Mouse (Mus musculus) brain, embryonic 14.5 days (tissue): ENCODE measurements around the gene Myrfl. TPM values are rescaled to one million over a fixed set of nuclear protein-coding genes. Genes with fewer than 3 reads are reported as not detected.

Experiments
- DNase-seq: peaks from one replicate; pipeline ENCODE4 v3.0.0-alpha.2; 2011; ENCODE audit warnings: low read depth
- CTCF ChIP-seq: fragments of 200-500 bp; IDR thresholded peaks from 2 replicates; pipeline ENCODE4 v1.5.1; 2012; ENCODE audit warnings: inconsistent platforms, mild to moderate bottlenecking, moderate library complexity, borderline replicate concordance; ENCODE audit not compliant: insufficient read depth, insufficient read length; ENCODE audit errors: extremely low read depth
- POLR2A ChIP-seq: fragments of 200-500 bp; IDR thresholded peaks from 2 replicates; pipeline ENCODE4 v1.6.1; 2012; ENCODE audit warnings: mild to moderate bottlenecking, inconsistent platforms, borderline replicate concordance; ENCODE audit not compliant: poor library complexity, insufficient read depth, insufficient read length, severe bottlenecking; ENCODE audit errors: extremely low read depth
- polyA plus RNA-seq: library from polyadenylated mRNA; depleted of rRNA; stranded (reverse); fragments of >200 nt; gene quantifications from 2 replicates; pipeline ENCODE4 v1.2.3, GENCODE M21; 2012; rRNA removed

Gene Myrfl
- polyA plus RNA-seq: 0.05 and 0.10 TPM in 2 replicates

DNA sequence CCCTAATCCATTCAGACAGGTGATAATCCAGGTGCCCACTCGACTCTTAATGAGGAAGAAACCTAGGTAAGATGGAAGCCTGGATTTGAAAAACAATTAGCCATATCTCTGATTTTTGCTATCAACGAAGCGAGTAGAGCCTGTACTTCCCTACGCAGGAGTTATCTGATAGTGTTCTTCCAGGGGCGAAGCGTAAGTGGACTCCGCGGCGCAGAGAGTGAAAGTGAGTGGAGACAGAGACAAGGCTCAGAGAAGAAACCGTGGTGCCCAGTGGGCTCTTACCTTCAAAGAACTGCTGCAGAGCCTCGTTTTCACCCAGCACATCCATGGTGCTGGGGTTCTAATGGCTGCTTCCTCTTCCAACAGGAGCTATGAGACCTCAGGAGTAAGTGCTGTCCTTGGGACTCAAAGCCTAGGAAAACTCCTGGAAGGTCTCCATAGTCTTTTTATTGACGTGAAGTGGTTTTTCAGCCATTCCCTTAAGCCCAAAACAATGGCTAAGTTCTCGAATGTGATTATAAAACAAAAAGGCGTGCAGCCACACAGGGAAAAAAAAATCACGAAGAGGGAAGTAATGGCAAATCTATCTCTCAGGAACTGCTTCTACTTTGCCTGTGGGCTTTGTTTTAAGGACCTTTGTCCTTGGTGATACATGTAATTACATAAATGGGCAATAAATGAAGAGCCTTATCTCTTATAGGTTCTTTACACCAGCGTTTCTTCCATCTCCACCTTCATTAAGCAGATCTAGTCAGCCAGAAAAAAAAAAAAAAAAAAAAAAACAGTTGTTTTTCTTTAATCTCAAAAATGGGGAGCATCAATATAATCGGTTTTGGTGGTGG is at the start of gene Myrfl:
Myrfl (minus strand) TSS at position 584 of the 842 bp plus-strand sequence.
- TF ChIP-seq CTCF: no peak
- TF ChIP-seq POLR2A: no peak
- DNase-seq: no peak

DNA sequence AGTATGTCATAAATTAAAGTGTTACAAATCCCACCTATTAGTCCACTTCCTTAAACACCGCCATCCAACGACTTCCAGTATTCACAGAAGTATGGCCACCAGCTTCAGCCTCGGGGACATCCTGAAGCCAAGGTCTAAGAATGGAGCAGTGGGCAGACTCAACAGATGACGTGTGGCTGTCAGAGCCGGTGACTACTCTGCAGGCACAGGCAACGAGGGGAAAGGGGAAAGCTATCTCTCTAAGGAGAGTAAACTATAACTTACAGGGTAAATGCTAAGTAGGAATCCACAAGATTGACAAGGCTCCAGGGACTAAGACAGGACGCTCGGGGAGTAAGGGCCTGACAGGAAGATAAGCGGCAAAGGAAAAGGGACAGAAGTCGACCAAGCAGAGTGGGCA is 48.2 kb upstream of the Myrfl start:
- no peak for TF ChIP-seq CTCF
- no peak for TF ChIP-seq POLR2A
- no peak for DNase-seq

DNA sequence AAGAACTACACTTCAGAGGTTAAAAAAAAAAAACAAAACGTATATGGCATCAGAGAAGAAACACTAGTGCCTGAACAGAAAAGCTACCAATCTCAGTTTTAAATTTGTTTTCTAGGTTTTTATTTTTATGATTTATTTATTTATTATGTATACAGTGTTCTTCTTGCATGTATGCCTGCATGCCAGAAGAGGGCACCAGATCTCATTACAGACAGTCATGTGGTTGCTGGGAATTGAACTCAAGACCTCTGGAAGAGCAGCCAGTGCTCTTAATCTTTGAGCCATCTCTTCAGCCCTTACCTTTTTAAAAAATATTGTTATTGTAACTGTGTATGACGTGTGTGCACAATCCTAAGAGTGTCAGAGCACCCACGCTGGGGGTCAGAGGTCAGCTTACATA is 47.4 kb upstream of the Myrfl start:
- DNase-seq: no peak
- no peak for TF ChIP-seq POLR2A
- no peak for TF ChIP-seq CTCF

DNA sequence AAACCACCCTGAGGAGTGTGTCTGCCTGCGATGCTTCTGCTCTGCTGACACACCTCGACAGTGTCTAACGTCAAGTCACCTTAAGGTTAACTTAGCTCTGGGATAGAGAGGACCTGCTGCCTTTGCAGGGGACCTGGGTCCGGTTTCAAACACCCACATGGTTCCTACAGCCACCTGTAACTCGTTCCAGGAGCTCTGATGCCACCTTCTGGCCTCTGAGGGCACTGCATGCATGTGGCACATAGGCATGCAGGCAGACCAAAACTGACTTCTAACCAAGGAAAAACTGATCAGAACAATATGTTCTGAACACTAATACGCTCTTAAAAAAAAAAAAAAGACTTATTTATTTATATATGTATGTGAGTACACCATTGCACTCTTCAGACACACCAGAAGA is 46.3 kb upstream of the Myrfl start:
- TF ChIP-seq CTCF: peak; percentile 31; the same call in 1 of the 2 replicates
- TF ChIP-seq POLR2A: no peak
- no peak for DNase-seq

DNA sequence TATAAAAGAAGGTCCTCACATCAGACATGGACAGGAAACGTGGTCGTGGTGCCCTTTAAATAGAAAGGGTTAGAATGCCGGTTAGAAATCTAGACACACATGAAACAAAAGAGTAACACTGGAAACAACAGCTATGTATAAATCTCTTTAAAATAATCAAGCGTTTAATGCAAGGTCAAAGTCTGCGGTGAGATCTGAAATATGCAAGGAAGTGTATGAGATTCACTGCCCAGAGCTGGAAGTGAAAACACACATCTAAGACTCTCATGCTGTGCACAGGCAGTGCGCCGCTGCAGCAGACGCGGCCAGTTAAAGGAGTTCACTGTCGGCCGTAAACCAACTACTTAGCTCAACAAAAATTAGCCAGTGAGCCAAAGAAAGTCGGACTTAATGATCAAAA is 38.3 kb upstream of the Myrfl start:
- TF ChIP-seq POLR2A (no peak), CTCF (no peak)
- peak; percentile 38 for DNase-seq

DNA sequence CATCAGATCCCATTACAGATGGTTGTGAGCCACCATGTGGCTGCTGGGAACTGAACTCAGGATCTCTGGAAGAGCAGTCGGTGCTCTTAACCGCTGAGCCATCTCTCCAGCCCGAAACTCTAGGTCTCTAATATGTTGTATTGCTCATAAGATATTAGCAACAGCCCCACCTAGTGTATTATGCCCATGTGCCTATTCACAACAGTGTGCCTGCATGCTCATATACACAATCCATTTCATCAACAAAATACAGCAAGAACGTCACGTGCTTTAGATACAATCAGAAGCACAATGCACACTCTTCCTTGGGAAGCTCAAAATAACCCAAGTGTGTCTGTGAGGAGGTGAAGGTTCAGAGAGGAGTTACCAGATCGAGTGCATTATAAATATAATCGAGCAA is 37.1 kb upstream of the Myrfl start:
- no peak for DNase-seq
- TF ChIP-seq POLR2A (no peak), CTCF (no peak)

DNA sequence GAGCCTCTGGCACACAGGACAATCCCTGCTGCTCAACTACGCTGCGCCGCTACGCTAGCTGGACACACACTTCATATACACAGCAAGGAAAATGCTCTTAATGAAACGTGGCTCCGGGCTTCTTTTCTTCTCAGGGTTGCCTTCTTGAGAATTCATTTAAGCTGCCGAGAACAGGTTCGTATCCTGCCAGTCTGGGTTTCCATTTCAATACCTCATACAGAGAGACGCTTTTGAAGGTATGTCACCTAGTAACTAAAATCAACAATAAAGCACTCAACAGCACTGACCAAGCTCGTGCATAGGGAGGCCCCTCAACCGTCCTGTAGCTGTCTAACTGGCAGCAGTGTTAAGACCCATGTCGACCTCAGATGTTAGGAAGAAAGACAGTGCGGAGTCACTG is 35.7 kb upstream of the Myrfl start:
- DNase-seq: no peak
- TF ChIP-seq CTCF (no peak), POLR2A (no peak)

DNA sequence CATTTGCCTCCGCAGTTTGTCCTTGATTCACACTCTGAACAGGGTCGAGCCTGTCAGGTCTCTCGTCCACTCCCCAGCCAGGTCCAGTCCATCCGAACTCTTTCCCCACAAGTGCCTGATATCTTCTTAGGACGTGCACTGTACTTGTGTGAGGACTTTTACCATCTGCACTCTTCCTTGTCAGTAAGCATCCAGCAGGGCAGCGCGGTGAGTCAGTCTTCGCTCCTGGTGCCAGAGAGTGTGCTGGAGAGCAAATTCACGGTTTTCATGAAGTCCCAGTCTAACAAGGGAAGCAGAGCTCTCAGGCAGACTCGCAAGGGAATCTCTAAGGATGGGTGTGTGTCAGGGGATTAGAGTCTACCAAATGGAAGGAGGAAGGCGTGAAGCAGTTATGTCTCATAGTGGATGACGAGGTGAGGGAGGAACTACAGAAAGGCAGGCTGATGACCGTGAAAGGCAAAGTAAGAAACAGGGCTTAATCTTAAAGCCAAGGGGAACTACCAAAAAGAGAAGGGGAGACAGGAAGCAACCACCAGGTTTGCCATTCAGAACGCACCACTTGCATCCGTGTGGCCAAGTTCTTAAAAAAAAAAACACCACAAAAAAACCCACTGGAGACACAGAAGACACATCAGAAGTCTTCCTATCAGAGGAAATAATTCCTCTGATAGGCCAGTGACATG is 34.9 kb upstream of the Myrfl start:
- no peak for DNase-seq
- no peak for TF ChIP-seq CTCF

DNA sequence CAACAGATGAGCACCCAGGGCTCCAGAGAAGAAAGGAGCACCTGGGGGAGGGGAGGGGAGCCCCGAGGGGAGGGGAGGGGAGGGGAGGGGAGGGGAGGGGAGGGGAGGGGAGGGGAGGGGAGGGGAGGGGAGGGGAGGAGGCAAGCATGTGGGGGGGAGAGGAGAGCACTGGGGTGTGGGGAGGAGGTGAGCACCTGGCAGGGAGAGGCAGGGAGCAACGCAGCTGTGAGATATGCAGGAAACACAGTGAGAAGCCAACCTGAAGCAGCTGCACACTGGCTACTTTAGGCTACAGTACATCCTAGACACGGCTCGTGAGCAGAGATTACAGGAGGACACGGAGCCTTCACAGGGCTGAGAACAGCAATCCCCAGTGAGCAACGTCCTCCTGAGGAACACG is 34.2 kb upstream of the Myrfl start:
- DNase-seq: no peak
- TF ChIP-seq POLR2A (no peak), CTCF (no peak)

DNA sequence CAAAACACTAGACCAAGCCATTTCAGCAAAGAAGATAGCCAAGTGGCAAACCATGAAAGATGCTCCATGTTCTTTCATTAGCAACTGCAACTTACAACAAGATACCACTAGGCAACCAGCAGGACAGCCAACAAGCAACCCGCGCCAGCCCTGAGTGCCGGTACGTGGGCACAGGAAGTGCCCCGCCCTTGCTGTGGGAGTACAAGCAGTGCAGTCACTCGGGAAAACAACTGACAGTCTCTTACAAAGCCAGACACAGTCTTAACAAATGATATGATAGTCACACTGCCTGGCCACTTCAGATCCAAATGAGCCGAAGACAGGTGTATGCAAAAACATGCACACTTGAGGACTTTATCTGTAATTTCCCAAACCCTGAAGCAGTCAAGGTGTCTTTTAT is 33.8 kb upstream of the Myrfl start:
- no peak for DNase-seq
- TF ChIP-seq POLR2A (no peak), CTCF (no peak)

DNA sequence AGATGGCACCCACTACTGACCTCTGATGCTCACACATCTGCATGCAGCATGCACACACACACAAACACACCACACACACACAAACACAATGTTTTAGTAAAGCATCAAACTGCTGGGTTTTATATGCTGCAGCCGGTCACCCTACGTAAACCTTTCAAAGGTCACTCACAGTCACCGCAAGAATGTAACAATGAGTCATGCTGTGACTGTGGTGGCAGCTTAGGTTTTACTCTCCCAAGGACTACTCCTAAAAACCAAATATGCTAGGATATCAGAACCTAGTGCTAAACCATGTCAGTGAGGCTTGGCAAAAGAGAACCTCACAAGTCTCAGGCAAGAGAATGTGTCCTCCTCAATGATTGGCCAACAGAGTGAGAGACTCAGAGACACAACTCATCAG is 32.1 kb upstream of the Myrfl start:
- DNase-seq: no peak
- TF ChIP-seq POLR2A (no peak), CTCF (no peak)

DNA sequence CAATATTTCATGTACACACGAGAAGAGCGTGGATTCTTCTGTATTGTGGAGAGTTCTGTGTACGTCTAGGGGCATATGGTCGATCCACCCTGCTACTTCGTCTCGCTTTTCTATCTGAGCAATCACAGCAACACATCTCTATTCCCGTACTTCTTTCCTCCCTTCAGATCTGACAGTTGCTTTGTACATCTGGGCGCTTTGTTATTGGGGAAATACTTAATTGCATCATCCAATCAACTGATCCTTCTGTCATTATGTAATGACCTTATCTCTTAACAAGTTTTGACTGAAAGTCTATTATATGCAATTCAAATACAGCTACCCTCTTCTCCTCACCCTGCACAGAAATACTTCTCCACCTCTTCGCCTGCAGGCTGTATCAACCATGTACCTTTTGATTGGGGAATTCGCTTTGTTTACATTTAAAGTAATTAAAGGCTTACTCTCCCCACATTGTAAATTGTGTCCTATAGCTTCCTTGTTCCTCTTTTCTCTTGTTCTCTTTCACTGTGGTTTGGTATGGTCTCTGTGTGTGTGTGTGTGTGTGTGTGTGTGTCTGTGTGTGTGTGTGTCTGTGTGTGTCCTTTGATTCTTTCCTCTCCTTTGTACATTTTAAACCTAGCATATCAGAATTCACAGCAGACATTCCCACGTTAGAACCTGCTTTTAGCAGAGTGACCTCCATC is 29.9 kb upstream of the Myrfl start:
- DNase-seq: no peak
- TF ChIP-seq POLR2A (no peak), CTCF (no peak)
